Mouse (Mus musculus) embryo, embryonic 10 days (tissue): ENCODE measurements at regions not wholly inside any gene's neighbourhood (a gene's known extent, or its start where the extent isn't known, plus 50 kb on each side); places are given as distances from the start of the nearest gene placed in this dataset.
A peak's percentile ranks its signal among the peaks of the same experiment; 100 is the strongest.

Experiments
- DNase-seq: peaks from one replicate; pipeline ENCODE4 v3.0.0-alpha.2; 2015; ENCODE audit warnings: low spot score

DNA sequence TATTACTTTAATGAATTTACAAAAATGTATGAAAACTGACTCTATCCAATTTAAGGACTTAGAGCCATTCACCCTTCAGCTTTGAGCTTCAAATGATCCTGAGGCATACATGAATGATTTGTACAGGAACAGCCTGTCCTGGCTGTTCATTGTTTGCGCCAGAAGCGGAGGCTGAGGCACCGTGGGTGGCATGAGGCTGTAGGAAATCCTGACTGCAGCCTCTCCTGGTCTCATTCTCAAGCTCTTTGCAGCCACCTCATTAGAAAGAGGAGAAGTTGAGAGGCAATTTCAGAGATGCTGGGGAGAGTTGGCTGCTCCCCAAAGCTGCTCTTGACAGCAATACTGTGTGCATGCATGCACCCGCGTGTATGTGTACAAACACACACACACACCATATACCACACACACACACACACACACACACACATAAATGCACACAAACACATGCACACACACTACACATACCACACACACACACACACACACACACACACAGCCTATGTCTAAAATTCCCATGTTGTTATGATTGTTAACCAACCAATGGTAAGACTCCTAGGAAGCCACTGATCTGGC is 434.9 kb upstream of the Btbd3 start:
- peak; percentile 17 for DNase-seq

DNA sequence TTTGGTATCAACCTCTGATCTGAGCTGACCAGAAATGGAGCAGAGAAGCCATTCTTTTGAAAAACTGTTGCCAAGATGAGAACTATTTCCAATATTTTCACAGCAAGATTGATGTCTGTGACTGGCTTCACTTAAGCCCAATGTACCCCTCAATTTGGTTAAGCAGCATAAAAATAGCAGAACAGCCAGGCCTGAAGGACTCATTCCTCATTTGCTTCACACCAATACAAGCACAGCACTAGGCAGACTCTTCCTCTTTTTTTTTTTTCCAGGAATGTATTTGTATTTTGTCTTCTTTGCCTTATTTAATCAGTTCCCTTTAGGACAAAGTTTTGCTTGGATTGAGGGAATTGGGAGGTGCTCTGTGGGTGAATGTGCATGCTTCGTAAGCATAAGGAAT is 441.4 kb upstream of the Btbd3 start:
- no peak for DNase-seq

DNA sequence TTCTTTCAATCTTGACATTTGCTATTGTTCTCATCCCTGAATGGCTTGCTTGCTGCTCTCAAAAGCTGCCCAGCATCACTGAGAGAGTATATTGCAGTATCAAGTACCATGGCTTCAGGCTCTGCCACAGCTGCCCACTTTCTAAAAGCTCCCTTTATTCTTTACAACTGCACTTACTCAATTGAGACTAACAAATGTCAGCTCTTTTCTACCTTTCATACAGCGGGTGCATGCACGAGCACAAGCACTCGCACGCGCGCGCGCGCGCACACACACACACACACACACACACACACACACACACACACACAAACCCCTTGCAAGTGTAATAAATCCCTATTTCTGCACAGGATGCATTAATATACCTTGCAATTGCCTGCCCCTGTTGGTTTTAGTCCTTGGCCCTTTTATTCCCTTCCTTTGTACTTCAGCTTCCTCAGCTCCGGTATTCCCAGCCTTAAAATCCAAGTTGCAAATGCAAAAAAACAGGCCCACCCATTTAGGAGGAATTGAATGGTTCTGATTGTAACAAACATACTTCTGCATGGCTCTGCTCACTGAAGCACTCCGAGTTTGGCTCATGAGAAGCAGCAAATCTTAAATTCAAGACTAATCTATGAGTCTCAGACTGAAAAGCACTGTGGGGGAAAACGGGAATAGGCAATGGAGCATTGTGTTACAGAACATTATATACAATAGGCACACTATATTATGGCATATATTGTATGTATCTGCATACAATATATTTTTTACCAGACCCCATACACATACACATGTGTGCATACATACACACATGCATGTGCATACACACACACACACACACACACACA is 447.7 kb upstream of the Btbd3 start:
- DNase-seq, result peak; percentile 54

DNA sequence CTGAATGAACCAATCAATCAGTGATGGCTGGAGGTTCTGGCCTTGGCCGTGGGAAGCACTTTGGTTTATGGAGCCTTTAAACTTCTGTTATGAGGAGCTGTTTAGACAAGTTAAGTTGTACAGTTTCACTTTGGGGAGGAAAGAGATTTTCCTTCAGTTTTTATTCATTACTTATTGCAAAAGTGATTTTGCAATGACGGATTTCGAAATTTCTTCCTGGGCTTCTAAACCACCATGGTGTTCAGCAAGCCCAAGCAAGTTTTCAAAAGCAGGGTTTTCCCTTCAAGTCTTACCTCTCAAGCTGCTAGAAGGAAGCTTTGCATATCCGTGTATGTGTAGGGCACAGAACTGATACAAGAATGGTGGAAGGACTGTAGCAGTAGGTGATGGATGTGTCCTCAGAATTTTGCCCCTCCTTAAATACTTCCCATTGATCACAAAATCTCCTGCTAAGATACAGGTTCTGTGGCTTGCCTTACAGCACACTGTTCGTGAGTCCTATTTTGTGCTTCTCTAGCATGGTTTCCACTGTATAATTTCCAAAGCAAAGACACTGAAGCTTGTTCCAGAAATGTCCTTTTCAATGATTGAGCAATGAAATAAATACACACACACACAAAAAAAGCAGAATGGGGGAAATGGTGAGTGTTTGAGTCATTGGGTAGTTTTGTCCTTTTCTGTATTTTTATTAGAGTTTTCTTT is 448.6 kb upstream of the Btbd3 start:
- no peak for DNase-seq

DNA sequence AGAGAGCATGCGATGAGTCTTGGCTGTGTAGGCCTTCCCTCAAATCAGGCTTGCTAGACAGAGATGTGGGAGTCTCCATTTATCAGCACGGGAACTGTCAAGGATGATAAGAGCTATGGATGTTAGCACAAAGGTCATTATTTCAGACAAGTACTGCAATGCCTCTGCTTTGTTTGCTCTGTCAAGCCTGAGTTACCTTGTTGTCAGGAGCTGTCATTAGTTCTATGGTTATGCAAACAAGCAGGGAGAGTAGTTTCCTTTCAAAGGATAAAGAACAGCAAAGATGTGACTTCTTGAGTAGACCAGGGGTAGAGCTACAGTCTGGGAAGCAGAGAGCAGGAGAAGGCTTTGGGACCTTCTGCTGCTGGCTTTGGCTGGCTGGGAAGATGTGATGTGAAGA is 461.5 kb upstream of the Btbd3 start:
- peak; percentile 29 for DNase-seq

DNA sequence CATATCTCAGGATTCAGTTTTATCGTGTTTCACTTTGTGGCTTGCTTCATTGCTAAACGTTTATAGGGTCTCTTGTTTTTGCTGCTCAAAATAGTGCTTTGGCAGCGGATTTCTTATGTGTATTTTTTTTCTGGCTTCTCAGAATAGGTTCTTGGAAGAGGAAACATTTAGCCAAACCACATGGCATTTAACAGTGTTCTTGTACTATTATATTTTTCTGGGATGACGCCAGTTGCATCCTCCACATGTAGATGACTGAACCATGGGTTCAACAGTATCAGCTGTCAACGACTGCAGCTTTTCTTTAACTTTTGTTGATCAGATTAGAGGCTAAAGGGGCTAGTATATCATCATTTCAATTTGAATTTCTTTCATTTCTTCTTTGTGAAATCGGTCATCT is 472.3 kb upstream of the Btbd3 start:
- no peak for DNase-seq

DNA sequence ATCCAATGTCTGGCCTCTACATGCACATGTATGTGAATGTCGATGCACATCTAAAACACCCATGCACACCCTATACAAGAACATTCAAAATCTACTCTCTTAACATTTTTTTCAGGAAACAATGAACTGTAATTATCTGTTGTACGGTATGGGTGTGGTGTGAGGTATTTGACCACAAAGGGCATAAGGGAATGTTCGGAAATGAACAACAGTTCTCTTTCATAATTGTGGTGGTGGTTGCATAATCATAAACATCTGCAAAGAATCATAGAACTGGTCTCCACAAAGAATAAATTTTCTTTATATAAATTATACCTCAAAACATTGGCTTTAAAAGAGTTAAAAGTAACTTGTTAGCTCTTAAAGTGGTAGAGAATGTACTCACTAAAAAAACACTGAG is 478.9 kb upstream of the Btbd3 start:
- DNase-seq, result no peak

DNA sequence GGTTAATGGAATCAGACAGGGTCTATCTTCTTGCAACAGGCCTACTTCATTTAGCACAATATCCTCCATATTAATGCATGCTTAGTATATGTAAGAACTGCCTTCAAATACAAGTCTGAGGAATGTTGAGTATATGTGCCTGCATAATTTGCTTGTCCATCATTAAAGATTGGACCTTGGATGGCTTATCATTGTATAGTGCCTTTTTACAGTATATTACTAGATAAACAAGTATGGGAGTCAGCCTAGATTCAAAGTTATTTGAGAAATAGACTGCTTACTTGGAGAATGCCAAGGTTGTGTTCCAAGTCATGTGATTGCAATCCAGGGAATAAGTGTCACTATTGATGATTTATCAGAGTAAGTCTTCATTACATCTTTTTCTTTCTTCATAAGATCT is 491.6 kb upstream of the Btbd3 start:
- no peak for DNase-seq

DNA sequence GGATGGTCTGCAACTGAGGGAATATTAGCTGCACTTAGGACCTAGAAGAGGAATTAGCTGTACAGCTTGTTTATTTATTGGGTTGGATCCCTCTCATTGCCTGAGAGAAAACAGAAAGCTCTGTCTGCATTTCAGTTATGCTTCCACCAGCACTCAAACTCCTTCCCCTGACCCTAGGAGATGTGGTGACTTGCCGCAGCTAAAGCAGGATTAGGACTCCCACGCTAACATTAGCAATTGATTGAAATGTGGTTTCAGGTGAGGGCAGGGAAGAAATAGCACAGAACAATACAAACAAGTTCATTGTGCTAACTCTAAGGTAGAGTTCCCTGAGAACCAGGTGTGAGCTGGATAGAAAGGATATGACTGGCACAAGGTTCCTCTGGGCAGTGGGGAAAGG is 496.9 kb upstream of the Btbd3 start:
- DNase-seq, result no peak

DNA sequence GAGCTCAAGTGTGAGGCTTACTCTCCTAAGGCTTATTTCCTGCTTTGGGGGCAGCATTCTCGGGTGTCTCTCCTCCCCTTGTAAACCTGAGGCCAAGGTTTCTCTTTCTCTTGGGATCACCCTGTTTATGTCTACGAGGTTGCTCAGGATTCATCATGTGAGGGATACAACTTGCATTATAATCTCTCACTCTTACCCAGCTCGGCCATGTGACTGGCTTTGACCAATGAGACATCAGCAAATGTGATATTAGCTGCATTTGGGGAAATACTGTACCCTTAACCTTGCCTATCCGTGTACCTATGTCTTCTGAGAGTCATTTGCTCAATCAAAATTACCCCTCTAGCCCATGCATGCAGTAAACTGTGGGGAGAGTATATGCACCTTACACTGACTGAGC is 498.0 kb upstream of the Btbd3 start:
- DNase-seq, result no peak

DNA sequence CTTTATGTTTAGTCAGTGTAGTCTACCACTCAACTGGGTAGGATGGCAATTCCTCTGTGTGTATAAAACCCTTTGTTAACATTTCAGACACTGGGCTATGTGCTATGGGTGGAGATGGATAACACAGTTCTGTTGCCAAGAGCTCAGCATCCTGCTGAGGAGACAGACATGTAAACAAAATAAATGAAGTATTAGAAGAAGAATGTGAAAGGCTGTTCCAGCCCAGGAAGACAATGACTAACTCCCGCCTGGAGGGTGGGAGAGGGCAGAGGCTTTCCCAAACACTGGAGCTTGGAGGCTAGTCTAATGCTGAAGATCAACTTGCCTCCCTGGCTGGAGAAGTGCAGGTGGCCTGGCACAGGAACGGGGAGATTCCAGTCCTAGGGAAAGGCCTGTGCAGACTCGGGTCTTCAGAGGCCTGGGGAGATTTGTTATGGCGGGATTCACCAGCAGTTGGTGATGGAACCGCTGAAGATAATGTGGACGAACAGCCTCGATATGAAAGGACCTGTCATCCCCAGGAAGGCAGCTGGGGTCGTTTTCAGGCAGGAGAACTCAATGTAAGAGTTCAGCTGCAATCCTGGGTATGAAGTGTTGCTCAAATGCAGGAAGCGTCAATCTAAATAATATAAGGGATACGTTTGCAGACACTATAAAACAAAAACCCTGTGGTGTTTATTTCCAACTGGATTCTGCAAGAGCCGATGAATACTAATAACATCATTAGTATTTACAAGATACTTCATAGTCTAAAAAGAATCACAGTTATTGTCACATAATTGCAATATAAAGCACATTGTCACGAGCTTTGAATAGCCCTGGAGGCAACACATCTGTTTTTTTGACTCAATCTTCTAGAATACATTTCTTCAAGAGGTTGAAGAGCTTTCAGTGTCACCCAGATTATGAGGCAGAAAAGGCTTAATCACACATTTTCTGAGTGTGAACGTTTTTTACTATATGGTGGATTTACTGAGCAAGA is 498.8 kb upstream of the Btbd3 start:
- peak; percentile 7 for DNase-seq

DNA sequence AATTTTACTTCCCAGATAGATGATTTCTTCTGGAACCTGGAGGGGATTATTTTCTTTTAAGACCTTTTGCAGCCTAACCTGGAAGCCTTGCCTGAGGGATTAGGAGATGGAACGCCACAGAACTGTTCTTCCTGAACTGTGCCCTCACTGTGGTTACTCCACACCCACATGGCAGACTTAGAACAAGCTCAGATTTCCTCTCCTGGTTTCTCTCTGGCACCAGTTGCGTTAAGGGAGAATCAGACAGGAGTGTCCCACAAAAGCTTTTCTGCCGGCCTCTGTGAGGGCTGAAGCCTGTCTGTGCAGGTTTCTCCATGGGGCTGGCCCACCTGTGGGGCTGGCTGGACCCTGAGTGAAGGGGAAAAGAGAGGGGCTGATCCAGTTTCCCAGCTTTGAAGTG is 500.1 kb upstream of the Btbd3 start:
- peak; percentile 5 for DNase-seq

DNA sequence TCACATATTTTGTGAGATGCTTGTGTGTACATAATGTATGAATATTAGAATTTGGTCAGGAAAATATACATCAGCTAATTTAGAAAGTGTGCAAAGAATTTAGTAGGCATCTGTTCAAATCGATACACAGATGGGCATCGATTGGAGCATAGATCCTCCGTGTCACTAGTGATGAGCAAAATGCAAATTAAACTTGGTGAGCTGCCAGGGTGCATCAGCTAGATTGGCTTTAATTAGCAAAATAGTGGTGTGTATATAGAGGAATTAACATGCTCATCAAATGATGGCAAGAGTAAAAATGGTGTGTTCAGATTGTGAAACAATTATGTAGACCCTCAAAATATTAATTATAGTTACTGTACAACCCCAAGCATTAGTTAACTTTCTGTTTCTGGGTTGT is 501.9 kb upstream of the Btbd3 start:
- no peak for DNase-seq

DNA sequence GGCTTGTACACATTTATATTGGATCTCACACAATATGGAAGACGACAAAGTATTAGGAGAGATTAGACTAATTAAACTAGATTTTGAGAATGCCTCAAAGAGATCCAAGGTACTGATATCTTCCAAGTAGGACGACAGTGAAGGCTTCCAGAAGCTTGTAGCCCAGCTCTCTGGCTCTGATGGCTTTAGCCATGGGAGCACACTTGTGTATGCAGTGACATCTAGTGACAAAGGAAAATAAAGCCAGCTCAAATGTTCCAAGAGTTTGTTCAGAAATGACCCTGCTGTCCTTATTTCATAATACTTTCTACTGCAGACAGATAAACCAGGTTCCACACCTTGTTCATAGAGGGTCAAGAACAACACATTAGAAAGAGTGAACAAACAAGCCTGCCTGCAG is 524.0 kb upstream of the Btbd3 start:
- peak; percentile 77 for DNase-seq

DNA sequence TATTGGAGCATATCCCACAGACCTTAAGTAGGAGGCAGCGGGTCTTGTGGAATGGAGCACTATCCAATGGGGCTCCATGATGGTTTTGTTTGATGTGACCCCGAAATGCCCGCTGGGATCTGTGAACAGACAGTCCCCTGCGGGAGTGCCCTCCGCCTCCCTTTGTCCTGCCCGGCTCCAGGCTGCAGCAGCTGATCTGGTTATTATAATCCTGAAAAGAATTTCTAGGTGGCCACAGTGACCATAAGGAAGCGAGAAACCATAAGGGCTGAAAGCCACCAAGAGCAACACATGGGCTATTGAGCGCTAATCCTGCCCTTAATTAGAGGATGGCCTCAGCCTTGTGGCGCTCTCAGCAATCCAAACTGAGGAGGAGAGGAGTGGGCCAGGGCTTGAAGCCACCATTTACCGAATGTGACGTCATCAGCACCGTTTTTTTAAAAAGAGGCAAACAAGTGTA is 525.9 kb upstream of the Btbd3 start:
- peak; percentile 56 for DNase-seq

DNA sequence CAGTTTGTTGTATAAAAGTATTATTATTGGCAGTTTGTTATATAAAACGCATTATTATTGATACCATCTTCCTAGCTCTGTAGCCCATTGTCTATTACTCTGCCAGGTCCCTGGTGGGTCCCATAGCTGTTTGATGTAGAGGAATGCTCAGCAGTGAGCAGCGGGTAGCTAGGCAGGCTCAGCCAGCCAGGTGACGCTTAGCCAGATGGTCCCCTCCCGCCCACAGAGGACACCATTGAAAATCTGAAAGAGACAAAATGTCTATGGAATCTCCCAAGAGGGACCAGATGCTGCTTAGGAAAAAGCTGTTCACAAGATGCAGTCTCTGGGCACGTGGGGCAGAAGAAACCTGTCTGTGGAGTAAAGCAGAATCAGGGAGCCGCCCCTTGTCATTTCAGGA is 526.5 kb upstream of the Btbd3 start:
- no peak for DNase-seq

DNA sequence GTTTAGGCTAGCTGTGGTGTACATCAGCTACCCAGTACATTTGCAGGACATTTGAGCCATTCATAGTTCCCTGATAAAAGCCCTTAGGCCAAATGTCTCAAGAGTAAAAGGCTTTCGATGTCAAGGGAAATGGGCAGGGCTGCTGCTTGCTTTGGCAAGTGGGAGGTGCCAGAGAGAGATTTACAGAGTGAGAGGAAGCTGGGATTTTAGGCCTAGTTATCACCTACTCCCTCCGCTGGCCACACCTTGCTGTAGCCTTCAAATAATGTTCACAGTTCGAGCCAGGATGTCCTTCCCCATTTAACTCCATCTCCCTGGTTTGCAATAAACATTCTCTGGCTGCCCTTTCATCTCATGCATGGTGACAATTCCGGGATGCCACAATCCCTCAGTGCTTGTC is 527.2 kb upstream of the Btbd3 start:
- DNase-seq, result peak; percentile 63

DNA sequence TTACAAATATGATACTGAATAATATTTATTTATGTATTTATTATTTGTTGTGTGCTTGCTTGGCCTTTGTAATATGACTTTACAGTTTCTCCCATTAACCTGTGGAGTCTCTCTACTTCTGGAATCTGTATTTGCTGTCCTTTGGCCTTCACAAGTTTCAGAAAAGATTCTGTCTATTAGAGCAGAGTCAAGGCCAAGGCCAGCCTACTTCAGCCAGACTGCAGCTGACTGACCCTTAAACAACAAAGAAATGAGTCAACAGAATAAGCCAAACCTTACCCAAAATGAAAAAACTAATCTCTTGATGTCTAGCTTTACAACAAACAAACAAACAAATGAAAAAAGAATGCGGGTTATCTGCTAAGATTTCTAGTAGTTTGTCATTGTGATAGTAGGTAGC is 532.7 kb upstream of the Btbd3 start:
- DNase-seq, result no peak

DNA sequence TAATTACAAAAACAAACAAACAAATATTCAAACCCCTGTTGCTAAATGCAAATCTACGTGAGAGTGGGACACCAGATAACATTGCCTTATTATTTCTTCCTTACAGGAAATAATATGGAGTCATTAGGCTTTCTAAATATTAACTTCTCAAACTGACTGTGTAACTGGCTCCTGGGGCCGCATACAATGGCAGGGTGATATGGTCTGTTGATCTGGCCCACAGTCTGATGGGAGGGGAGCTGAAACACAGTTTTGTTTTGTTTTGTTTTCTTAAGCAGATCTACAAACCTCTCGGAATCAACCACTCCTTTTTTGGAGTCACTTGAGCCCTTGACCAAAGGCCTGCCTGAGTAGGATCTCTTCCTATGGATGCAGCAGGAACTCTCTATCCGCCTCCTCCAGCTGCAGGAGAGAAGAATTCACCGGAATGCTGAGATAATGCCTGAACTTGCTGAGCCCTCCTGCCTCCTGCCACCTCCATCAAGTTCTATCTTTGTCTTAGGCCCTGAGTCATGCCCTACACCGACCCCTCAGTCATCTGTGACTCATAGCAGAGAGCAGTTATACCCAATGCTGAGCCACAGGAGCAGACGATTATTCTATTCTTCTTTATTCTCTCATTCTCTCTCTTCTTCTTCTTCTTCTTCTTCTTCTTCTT is 534.5 kb upstream of the Btbd3 start:
- no peak for DNase-seq

DNA sequence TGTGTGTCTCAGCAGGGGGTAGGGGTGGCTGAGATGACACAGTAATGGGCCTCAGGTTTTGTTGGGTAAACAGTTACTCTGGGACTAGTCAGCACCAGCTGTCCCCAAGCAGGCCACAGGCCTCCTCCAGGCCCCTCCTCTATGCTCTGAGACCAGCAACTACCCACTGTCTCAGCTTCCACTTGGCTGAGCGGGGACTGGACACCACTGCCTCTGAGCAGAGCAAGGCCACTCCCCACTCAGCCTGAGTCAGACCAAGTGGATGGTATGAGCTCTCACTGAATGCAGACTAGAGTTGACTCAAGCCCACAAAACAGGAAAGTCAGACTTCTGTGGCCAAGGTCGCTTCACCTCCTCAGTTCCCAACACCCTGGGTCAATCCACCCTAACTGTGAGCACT is 540.5 kb upstream of the Btbd3 start:
- DNase-seq, result no peak

DNA sequence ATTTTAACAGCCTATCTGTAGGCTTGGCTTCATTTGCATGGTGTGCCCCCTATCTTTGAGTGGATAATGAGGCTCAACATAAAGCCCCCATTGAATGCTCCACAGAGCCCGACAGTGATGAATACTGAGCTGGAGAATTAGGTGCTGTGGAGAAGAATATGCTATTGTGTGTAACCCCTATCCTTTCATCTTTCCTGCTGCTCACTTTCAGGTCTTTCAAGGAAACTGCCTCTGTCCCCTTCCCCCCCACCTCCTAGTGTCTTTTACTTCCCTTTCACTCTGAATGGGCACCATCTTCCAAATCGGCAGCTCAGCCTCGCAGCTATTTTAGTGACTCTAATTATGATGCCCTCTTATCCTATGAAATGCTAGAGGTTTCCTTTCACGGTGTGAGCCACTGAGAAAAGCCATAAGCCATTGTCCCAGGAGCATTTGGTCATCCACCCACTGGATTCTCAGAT is 549.8 kb upstream of the Btbd3 start:
- DNase-seq, result peak; percentile 51
